Comparison of ENCODE assay signal across 7 mouse cellular contexts in genomic region chr6:53067446-53067988, GRCm38 (mm10). TPM values are rescaled to one million over a fixed set of nuclear protein-coding genes. Genes with fewer than 3 reads are reported as not detected.
DNase-seq lines count a peak whose midpoint lies in the region; ATAC-seq lines count a peak whose summit lies in the region.

No protein-coding gene starts in this region.

- peaks cover 19% of the 10 kb centered on the region for H3K4me1 ChIP-seq in heart, embryonic 16.5 days (ENCODE audit: control insufficient read depth, insufficient read depth, low read length)
- 0 out of 2 replicates have a peak, but pooled peaks cover 3% of the 10 kb centered on the region for H3K4me1 ChIP-seq in stomach, embryonic 16.5 days (ENCODE audit: control insufficient read depth, insufficient read depth, low read length)

- H3K4me2 ChIP-seq in heart, embryonic 16.5 days (ENCODE audit: low read depth, low read length) = peak overlapping the region; percentile 82
- H3K4me2 ChIP-seq in stomach, embryonic 16.5 days (ENCODE audit: low read depth, low read length) = peak overlapping the region; percentile 88

- no peaks in the 10 kb centered on the region for H3K9me3 ChIP-seq in heart, embryonic 16.5 days (replicated peaks; ENCODE audit: control insufficient read depth, low read length)
- H3K9me3 ChIP-seq in stomach, embryonic 16.5 days (replicated peaks; ENCODE audit: control insufficient read depth, low read length) = no peaks in the 10 kb centered on the region

- peak; percentile 15 for ATAC-seq in CD4-positive, CD25-positive, alpha-beta regulatory T cell, adult 4 months
- no peak for ATAC-seq in heart, embryonic 16.5 days (replicated peaks; ENCODE audit: extremely low read depth, insufficient read depth, low FRiP score)
- ATAC-seq in stomach, embryonic 16.5 days (ENCODE audit: insufficient read depth, low FRiP score) = peak; percentile 54; the same call in 1 of the 2 replicates

- DNase-seq in 3134 (ENCODE audit: extremely low read depth, insufficient read length, low spot score) = peak; percentile 2
- DNase-seq in cerebellum, postnatal 25 days = peak; percentile 60 to 65
- peak; percentile 14 to 15 for DNase-seq in left cerebral cortex, postnatal 14 days (ENCODE audit: low spot score in 2 of 2)
- DNase-seq in mesoderm, embryonic 11.5 days (ENCODE audit: low read depth, low spot score) = peak; percentile 9

- peak overlapping the region; percentile 96 for H3K9ac ChIP-seq in heart, embryonic 16.5 days (ENCODE audit: low read length)
- H3K9ac ChIP-seq in stomach, embryonic 16.5 days (ENCODE audit: low read length) = peak overlapping the region; percentile 85

- H3K4me3 ChIP-seq in heart, embryonic 16.5 days (ENCODE audit: low read length) = peak overlapping the region; percentile 97
- peak overlapping the region; percentile 87 for H3K4me3 ChIP-seq in stomach, embryonic 16.5 days (replicated peaks; ENCODE audit: low read length)

- intact Hi-C loops in left cerebral cortex, postnatal 14 days (cut with DNase I) = no loop called here

- H3K27me3 ChIP-seq in heart, embryonic 16.5 days (ENCODE audit: control insufficient read depth, insufficient read depth, low read length) = no peaks in the 10 kb centered on the region
- no peaks in the 10 kb centered on the region for H3K27me3 ChIP-seq in stomach, embryonic 16.5 days (ENCODE audit: control insufficient read depth, insufficient read depth, low read length)

- WGBS in heart, embryonic 16.5 days = 5% methylated on average over 40 of the region's 41 CpGs
- 8% methylated on average over 38 of the region's 41 CpGs for WGBS in stomach, embryonic 16.5 days

- no peaks in the 10 kb centered on the region for H3K36me3 ChIP-seq in heart, embryonic 16.5 days (ENCODE audit: control insufficient read depth, insufficient read depth)
- no peaks in the 10 kb centered on the region for H3K36me3 ChIP-seq in stomach, embryonic 16.5 days (ENCODE audit: control insufficient read depth, insufficient read depth, low read length)

- H3K27ac ChIP-seq in heart, embryonic 16.5 days (ENCODE audit: low read length) = no peak overlapping the region
- no peak overlapping the region for H3K27ac ChIP-seq in stomach, embryonic 16.5 days (ENCODE audit: low read length)

RNA-seq across cellular contexts. Expression of gene Jazf1, which starts 0.9 kb away (rescaled TPM):
- 1 to 10 TPM; 8.2 to 9.6 TPM for polyA plus RNA-seq in CD4-positive, CD25-positive, alpha-beta regulatory T cell, adult 4 months (2017; shearing (Covaris generic))
- 12.6 and 12.8 TPM in 2 replicates for polyA plus RNA-seq in heart, embryonic 16.5 days (2015; fragmentation: Nextera tagmentation; extraction: Ambion mirVana)
- 10 to 100 TPM; 54.4 to 58.0 TPM for total RNA-seq in left cerebral cortex, postnatal 14 days (2021)
- polyA plus RNA-seq in stomach, embryonic 16.5 days (2015; fragmentation: Nextera tagmentation; extraction: Ambion mirVana) = 8.3 and 8.6 TPM in 2 replicates

Comparison
In these comparisons a context has a peak if more than half of its experiments do, and no peak if none do; other contexts are left out.
1. DNase-seq: peak in every context shown above with its lines; median percentile 62 in cerebellum, postnatal 25 days; 14 in left cerebral cortex, postnatal 14 days; 9 in mesoderm, embryonic 11.5 days; 2 in 3134.